Mouse (Mus musculus): ENCODE measurements around the gene Gm44511.

DNA sequence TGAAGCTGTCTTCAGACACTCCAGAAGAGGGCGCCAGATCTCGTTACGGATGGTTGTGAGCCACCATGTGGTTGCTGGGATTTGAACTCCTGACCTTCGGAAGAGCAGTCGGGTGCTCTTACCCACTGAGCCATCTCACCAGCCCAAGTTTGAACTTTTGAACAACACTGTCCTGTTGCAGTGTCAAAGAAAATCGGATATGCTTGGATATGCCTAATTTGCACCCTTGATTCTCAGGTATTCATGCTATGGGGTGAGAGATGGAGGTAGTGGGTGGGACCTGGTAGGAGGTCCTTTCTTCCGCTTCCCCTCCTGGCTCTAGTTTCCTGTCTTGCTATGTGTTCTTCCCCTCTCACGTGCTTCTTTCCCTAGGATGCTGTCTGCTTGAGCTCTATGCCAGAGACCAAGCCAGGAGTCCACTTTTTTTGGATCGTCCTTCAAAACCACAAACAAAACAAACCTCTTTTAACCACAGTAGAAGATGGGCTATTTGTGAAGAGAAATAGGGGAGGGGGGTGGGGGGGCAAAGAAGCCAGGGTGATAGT is 20.0 kb upstream of the Gm44511 start:
- TF ChIP-seq EP300 (IDR thresholded peaks at IDR 0.05; ENCODE audit: insufficient read depth, low read depth, low read length) (no peak), CTCF (IDR thresholded peaks at IDR 0.05; ENCODE audit: low read depth, low read length) (no peak)

Measured in ES-Bruce4 (cell line).